Mouse (Mus musculus): ENCODE measurements around the gene Tmem102.
A peak's percentile ranks its signal among the peaks of the same experiment; 100 is the strongest.

The Tmem102 gene

DNA sequence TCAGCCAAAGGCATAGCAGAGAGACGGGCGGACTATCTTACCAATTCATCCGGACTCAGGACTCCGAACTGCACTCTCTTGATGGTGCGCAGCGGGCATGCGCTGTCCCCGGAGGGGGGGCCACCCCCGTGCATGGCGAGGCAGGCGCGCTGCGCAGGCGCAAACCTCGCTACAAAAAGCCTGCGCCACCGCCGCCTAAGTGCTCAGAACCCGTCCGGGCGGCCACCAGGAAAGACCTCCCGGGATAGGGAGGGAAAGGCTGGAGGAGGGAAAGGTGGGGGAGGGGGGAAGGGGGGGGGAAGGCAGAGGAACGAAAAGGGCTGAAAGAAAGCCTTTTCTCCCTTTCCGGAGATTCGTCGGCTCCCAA lies 47.4 kb downstream of the Tmem102 start:
- DNase-seq (ENCODE audit: low spot score in 2 of 2): peak; percentile 96 to 97

DNA sequence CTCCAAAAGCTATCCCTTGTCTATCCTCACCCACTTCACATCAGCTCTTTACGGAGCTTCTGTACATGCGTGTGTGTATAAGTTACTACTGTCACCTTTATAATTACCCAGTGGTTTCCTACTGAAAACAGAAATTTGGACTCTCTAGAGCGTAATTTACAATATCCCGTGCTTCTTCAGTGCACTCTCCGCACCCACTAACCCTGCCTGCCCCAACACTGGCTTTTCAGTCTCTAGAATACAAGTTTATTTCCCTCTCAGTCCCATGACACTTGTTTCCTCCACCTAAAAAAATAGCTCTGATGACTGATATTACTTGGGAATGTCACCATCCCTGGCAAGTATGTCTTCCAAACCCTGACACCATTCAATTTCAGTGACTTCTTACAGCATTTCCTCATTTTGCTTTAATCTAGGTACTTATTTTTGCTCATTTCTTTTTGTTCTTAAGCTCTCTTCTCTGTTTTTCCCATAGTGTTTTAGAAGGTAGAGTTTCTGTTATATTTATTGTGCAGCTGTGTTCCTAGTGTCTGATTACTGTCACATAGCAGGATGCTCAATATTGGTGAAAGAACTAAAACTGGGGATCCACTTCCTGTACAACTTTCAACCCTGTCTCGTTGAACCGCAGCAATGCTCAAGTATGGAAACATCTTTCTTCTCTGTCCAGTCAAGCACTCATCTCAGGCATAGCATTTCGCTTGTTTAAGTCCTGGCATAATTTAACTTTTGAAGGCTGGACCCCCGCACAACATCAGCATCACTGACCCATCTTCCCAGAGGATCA lies 47.9 kb downstream of the Tmem102 start:
- DNase-seq (ENCODE audit: low spot score in 2 of 2): no peak

DNA sequence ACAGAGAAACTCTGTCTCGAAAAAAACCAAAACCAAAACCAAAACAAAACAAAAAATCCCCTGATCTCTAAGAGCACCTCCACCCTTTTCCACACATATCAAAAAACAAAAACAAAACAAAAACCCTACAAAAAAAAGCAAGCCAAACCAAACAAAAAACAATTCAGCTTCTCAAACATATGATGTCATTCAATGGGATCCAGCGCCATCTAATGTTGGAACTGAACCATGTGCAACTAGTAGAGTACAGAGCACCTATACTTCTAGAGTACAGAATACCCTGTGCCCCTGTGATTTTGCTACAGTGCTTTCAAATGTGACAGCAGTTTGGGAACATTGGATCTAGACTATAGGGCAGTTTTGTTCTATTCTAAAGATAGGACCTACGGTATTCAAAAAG lies 50.7 kb downstream of the Tmem102 start:
- peak; percentile 48 to 50 for DNase-seq (ENCODE audit: low spot score in 2 of 2)

DNA sequence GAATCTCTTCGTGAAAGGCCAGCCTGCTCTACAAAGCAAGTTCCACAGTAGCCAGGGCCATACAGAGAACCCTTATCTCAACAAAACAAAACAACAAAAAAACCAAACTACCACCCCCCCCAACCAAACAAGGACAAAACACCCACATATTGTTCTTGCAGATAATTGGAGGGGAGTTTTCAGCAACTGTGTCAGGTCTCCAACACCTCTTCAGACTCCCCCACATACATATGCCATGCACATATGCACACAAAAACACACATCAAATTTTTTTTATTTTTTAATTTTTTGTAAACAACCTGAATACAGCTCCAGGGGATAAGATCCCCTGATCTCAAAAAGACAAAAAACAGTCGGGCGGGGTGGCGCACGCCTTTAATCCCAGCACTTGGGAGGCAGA lies 51.2 kb downstream of the Tmem102 start:
- DNase-seq (ENCODE audit: low spot score in 2 of 2): no peak

Measured in right cerebral cortex, postnatal 10 days (tissue).